Mouse (Mus musculus): ENCODE results near the gene B3glct. TPM values are rescaled to one million over a fixed set of nuclear protein-coding genes. Genes with fewer than 3 reads are reported as not detected.

The B3glct gene
- polyA plus RNA-seq, 1 experiment from 2014 or later = 17.8 TPM

DNA sequence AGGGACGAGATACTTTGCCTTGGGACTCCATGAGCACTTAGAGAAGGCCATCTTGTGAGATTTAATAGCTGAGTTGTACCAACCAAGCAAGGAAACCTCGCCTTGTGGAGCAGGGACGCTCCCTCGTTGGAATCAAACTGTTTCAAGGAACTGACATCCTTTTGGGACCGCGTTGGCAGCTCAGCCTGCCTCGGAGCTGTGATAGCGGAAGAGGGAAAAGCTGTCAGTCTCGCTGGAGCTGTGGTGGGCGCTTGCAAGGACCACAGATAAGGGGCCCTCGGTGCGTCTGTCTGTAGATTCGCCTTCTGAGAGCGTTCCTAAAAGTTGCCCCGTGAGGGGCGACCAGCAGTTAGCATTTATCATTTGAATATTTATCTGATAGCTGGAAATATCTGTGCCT lies 35.8 kb downstream of the B3glct start:
- no peaks in the 10 kb centered on the region for H3K9me3 ChIP-seq (ENCODE audit: control insufficient read depth, low read depth, low read length)
- no peak overlapping the region for H3K4me3 ChIP-seq (ENCODE audit: low read depth, low read length)
- no peaks in the 10 kb centered on the region for H3K36me3 ChIP-seq (ENCODE audit: control insufficient read depth, insufficient read depth, low read length)
- H3K4me1 ChIP-seq (ENCODE audit: control insufficient read depth, insufficient read depth, low read length) = no peaks in the 10 kb centered on the region
- H3K27me3 ChIP-seq (ENCODE audit: control insufficient read depth, insufficient read depth, low read length) = no peaks in the 10 kb centered on the region
- no peak overlapping the region for H3K9ac ChIP-seq (replicated peaks; ENCODE audit: low read depth, low read length)
- no peak overlapping the region for H3K27ac ChIP-seq (ENCODE audit: low read length)
- no peak overlapping the region for H3K4me2 ChIP-seq (replicated peaks; ENCODE audit: low read depth, low read length)
- WGBS = 77% methylated on average over 16 of the region's 16 CpGs
- no peak for ATAC-seq (ENCODE audit: insufficient number of reproducible peaks, insufficient read depth, low FRiP score, low read depth)

DNA sequence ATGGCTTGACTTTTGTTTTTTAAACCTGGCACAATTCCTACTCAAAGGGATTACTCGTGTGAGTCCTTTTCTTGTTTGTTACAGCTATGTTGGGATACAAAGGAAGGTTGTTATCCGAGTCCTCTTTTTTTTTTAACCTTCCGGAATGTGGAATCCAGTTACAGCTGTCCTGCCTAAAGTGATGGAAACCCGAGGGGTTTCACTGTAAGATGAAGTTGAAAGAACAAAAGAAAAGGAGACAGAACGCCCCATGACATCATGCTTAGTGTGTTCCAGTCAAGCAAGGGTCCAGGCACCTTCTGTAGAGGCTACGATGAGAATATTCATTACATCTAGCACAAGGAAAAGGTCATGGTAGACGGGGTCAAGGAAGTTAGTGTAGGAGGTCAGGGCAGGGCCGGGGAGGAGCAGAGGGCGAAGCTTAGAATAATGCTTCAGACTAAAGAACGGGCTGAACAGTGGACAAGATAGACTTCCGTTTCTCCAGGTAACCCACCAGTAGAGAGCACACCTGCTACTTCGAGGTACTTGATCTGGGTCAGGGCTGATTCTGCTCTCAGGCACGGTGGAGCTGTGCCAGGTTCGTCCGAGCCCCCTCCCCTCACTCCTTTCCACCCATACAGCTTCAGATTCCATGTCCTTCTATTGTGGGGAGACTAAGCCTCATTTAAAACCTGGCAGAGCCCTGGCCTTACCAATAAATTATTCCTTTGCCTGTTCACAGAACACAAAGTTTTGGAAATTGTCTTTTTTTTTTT lies 37.7 kb downstream of the B3glct start:
- no peak overlapping the region for H3K4me3 ChIP-seq (ENCODE audit: low read depth, low read length)
- H3K9ac ChIP-seq (replicated peaks; ENCODE audit: low read depth, low read length) = no peak overlapping the region
- H3K4me2 ChIP-seq (replicated peaks; ENCODE audit: low read depth, low read length) = no peak overlapping the region
- H3K36me3 ChIP-seq (ENCODE audit: control insufficient read depth, insufficient read depth, low read length) = no peaks in the 10 kb centered on the region
- H3K27ac ChIP-seq (ENCODE audit: low read length) = no peak overlapping the region
- WGBS = 54% methylated on average over 15 of the region's 15 CpGs
- H3K9me3 ChIP-seq (ENCODE audit: control insufficient read depth, low read depth, low read length) = no peaks in the 10 kb centered on the region
- H3K27me3 ChIP-seq (ENCODE audit: control insufficient read depth, insufficient read depth, low read length) = no peaks in the 10 kb centered on the region
- H3K4me1 ChIP-seq (ENCODE audit: control insufficient read depth, insufficient read depth, low read length) = no peaks in the 10 kb centered on the region
- ATAC-seq (ENCODE audit: insufficient number of reproducible peaks, insufficient read depth, low FRiP score, low read depth) = no peak

DNA sequence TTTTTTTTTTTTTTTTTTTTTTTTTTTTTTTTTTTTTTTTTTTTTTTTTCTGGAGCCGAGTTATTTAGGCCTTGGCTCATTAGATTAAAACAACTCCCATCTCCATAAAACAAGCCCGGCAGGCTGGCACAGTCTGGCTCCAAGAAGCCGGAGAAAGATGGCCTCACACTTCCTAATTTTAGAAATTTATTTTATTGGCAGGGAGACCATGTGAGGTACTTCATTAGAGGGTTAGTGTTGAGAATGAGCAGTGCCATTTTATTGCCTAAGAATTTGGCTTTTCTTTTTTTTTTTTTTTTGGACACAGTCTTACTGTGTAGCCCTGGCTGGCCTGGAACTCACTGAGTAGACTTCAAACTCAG lies 38.3 kb downstream of the B3glct start:
- no peak for ATAC-seq (ENCODE audit: insufficient number of reproducible peaks, insufficient read depth, low FRiP score, low read depth)
- no peaks in the 10 kb centered on the region for H3K36me3 ChIP-seq (ENCODE audit: control insufficient read depth, insufficient read depth, low read length)
- WGBS = 55% methylated on average over 3 of the region's 3 CpGs

DNA sequence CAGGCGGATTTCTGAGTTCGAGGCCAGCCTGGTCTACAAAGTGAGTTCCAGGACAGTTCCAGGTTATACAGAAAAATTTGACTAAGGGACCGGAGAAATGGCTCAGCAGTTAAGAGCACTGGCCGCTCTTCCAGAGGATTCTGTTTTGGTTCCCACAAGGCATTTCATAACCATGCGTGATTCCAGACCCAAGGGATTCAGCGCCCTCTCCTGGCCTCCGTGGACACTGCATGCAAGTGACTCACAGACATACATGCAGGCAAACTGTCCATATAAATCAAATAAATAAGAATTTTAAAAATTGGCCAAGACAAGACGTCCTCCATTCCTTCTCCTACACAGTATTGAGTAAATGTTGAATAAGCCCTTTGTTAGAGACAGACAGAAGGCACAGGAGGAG lies 53.7 kb downstream of the B3glct start:
- 88% methylated on average over 8 of the region's 8 CpGs for WGBS
- no peaks in the 10 kb centered on the region for H3K4me1 ChIP-seq (ENCODE audit: control insufficient read depth, insufficient read depth, low read length)
- H3K36me3 ChIP-seq (ENCODE audit: control insufficient read depth, insufficient read depth, low read length) = no peaks in the 10 kb centered on the region; the same call in 1 of the 2 replicates
- no peak overlapping the region for H3K4me2 ChIP-seq (replicated peaks; ENCODE audit: low read depth, low read length)
- no peak overlapping the region for H3K4me3 ChIP-seq (ENCODE audit: low read depth, low read length)
- peaks cover 8% of the 10 kb centered on the region for H3K9me3 ChIP-seq (ENCODE audit: control insufficient read depth, low read depth, low read length)
- H3K27ac ChIP-seq (ENCODE audit: low read length) = no peak overlapping the region
- H3K9ac ChIP-seq (replicated peaks; ENCODE audit: low read depth, low read length) = no peak overlapping the region
- H3K27me3 ChIP-seq (ENCODE audit: control insufficient read depth, insufficient read depth, low read length) = no peaks in the 10 kb centered on the region
- ATAC-seq (ENCODE audit: insufficient number of reproducible peaks, insufficient read depth, low FRiP score, low read depth) = no peak

More for the DNA sequence above, 38.3 kb downstream of the B3glct start:
- H3K4me2 ChIP-seq (replicated peaks; ENCODE audit: low read depth, low read length) = no peak overlapping the region
- H3K9ac ChIP-seq (replicated peaks; ENCODE audit: low read depth, low read length) = no peak overlapping the region
- H3K9me3 ChIP-seq (ENCODE audit: control insufficient read depth, low read depth, low read length) = no peaks in the 10 kb centered on the region
- H3K27ac ChIP-seq (ENCODE audit: low read length) = no peak overlapping the region
- no peak overlapping the region for H3K4me3 ChIP-seq (ENCODE audit: low read depth, low read length)
- no peaks in the 10 kb centered on the region for H3K4me1 ChIP-seq (ENCODE audit: control insufficient read depth, insufficient read depth, low read length)
- no peaks in the 10 kb centered on the region for H3K27me3 ChIP-seq (ENCODE audit: control insufficient read depth, insufficient read depth, low read length)

DNA sequence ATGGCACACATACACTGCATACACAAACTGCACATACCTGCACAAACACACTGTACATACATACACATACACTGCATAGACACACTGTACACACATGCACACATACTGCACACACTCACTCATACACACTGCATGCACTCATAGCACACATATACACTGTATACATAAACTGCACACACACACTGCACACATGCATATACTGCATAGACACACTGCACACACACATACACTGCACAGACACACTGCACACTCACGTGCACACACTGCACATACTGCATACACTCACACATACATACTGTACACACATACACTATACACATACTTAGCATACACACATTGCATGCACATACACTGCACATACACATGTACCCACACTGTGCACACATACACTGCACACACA lies 59.2 kb downstream of the B3glct start:
- ATAC-seq (ENCODE audit: insufficient number of reproducible peaks, insufficient read depth, low FRiP score, low read depth) = no peak
- Histone ChIP-seq H3K27me3 (ENCODE audit: control insufficient read depth, insufficient read depth, low read length) (no peaks in the 10 kb centered on the region), H3K4me2 (replicated peaks; ENCODE audit: low read depth, low read length) (no peak overlapping the region), H3K27ac (ENCODE audit: low read length) (no peak overlapping the region), H3K9me3 (ENCODE audit: control insufficient read depth, low read depth, low read length) (peaks cover 5% of the 10 kb centered on the region), H3K4me3 (ENCODE audit: low read depth, low read length) (no peak overlapping the region), H3K9ac (replicated peaks; ENCODE audit: low read depth, low read length) (no peak overlapping the region), H3K36me3 (ENCODE audit: control insufficient read depth, insufficient read depth, low read length) (no peaks in the 10 kb centered on the region), H3K4me1 (ENCODE audit: control insufficient read depth, insufficient read depth, low read length) (no peaks in the 10 kb centered on the region)
- WGBS = 94% methylated on average over 1 of the region's 1 CpGs

DNA sequence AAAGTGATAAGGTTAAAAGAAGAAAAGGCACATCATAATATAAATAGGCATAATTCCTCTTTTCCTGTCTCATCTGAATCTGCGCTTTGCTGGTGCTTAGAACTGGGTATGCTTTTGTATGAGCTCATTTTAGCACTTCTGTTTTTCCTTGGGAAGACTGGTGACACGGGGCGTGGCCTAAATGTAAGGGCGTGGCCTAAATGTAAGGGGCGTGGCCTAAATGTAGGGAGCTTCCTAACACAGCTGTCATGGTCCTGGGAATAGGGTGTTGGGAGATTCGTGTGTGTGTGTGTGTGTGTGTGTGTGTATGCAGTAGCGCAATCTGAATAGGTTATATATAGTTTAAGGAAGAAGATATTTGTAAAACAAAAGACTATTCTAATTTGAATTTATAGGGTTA lies 62.1 kb downstream of the B3glct start:
- no peak overlapping the region for H3K4me2 ChIP-seq (replicated peaks; ENCODE audit: low read depth, low read length)
- peaks cover 2% of the 10 kb centered on the region; the same call in 1 of the 2 replicates for H3K9me3 ChIP-seq (ENCODE audit: control insufficient read depth, low read depth, low read length)
- H3K9ac ChIP-seq (replicated peaks; ENCODE audit: low read depth, low read length) = no peak overlapping the region
- no peaks in the 10 kb centered on the region for H3K36me3 ChIP-seq (ENCODE audit: control insufficient read depth, insufficient read depth, low read length)
- H3K27ac ChIP-seq (ENCODE audit: low read length) = no peak overlapping the region
- 90% methylated on average over 7 of the region's 7 CpGs for WGBS
- no peaks in the 10 kb centered on the region for H3K27me3 ChIP-seq (ENCODE audit: control insufficient read depth, insufficient read depth, low read length)
- no peak overlapping the region for H3K4me3 ChIP-seq (ENCODE audit: low read depth, low read length)
- H3K4me1 ChIP-seq (ENCODE audit: control insufficient read depth, insufficient read depth, low read length) = no peaks in the 10 kb centered on the region
- ATAC-seq (ENCODE audit: insufficient number of reproducible peaks, insufficient read depth, low FRiP score, low read depth) = no peak

DNA sequence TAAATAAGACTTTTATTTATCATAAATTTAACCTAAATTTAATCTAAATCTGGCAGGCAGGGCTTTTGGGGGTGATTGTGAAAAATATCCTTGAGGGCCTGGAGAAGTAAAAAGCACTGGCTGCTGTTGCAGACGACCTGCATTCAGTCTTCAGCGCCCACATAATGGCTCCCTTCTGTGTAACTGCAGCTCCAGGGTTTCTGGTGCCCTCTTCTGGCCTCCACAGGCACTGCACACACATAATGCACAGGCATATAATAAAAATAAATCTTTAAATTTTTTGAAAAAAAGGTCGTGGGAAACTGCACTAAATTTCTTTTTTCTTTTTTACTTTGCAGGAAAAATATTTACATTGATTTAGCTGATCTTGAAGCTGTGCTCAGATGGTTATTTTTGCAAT lies 62.7 kb downstream of the B3glct start:
- no peak overlapping the region for H3K9ac ChIP-seq (replicated peaks; ENCODE audit: low read depth, low read length)
- no peak overlapping the region for H3K4me2 ChIP-seq (replicated peaks; ENCODE audit: low read depth, low read length)
- H3K9me3 ChIP-seq (ENCODE audit: control insufficient read depth, low read depth, low read length) = peaks cover 2% of the 10 kb centered on the region; the same call in 1 of the 2 replicates
- ATAC-seq (ENCODE audit: insufficient number of reproducible peaks, insufficient read depth, low FRiP score, low read depth) = no peak
- H3K27me3 ChIP-seq (ENCODE audit: control insufficient read depth, insufficient read depth, low read length) = no peaks in the 10 kb centered on the region
- no peak overlapping the region for H3K27ac ChIP-seq (ENCODE audit: low read length)
- 84% methylated on average over 3 of the region's 3 CpGs for WGBS
- H3K36me3 ChIP-seq (ENCODE audit: control insufficient read depth, insufficient read depth, low read length) = no peaks in the 10 kb centered on the region
- no peak overlapping the region for H3K4me3 ChIP-seq (ENCODE audit: low read depth, low read length)
- H3K4me1 ChIP-seq (ENCODE audit: control insufficient read depth, insufficient read depth, low read length) = no peaks in the 10 kb centered on the region

DNA sequence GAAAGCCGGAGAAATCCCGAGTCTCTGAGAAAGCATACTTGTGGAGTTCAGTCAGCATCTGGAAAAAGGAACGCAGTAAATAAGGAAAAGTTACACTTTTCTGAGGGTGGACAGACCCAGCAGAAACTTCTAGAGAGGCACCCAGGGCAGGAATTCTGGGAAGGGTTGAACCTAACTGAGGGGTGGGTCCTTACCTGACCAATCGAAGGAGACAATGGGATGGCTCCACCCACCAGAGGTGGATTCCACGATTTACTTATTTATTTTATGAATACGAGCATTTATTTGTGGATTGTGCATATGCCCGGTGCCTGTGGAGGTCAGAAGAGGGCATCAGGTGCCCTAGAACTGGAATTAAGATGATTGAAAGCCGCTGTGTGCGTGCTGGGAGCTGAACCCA lies 64.3 kb downstream of the B3glct start:
- Histone ChIP-seq H3K27me3 (ENCODE audit: control insufficient read depth, insufficient read depth, low read length) (no peaks in the 10 kb centered on the region), H3K4me1 (ENCODE audit: control insufficient read depth, insufficient read depth, low read length) (no peaks in the 10 kb centered on the region), H3K4me2 (replicated peaks; ENCODE audit: low read depth, low read length) (no peak overlapping the region), H3K9me3 (ENCODE audit: control insufficient read depth, low read depth, low read length) (peaks cover 2% of the 10 kb centered on the region; the same call in 1 of the 2 replicates), H3K9ac (replicated peaks; ENCODE audit: low read depth, low read length) (no peak overlapping the region), H3K36me3 (ENCODE audit: control insufficient read depth, insufficient read depth, low read length) (no peaks in the 10 kb centered on the region), H3K4me3 (ENCODE audit: low read depth, low read length) (no peak overlapping the region), H3K27ac (ENCODE audit: low read length) (no peak overlapping the region)
- no peak for ATAC-seq (ENCODE audit: insufficient number of reproducible peaks, insufficient read depth, low FRiP score, low read depth)
- WGBS = 91% methylated on average over 9 of the region's 9 CpGs

DNA sequence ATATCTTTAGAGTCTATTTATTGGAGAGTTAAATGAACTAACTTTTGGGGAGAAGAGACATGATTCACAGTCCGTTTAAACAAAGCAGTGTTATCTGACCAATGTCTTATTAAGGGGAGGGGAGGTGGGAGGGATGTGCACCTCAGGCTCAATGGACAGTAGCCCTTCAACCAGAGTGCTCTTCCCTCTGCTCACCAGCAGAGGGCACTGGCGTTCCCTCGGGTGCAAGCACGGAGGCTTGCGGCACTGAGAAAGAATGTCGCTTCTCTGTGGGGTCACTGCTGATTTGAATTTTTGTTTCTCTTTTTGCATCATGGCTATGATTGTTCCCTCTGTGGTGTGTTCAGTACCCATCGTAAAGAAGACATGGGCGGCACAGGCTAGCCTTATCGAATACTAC lies 67.0 kb downstream of the B3glct start:
- no peak overlapping the region for H3K27ac ChIP-seq (ENCODE audit: low read length)
- H3K36me3 ChIP-seq (ENCODE audit: control insufficient read depth, insufficient read depth, low read length) = no peaks in the 10 kb centered on the region
- peaks cover 2% of the 10 kb centered on the region; the same call in 1 of the 2 replicates for H3K9me3 ChIP-seq (ENCODE audit: control insufficient read depth, low read depth, low read length)
- no peaks in the 10 kb centered on the region for H3K4me1 ChIP-seq (ENCODE audit: control insufficient read depth, insufficient read depth, low read length)
- WGBS = 89% methylated on average over 9 of the region's 9 CpGs
- no peak overlapping the region for H3K9ac ChIP-seq (replicated peaks; ENCODE audit: low read depth, low read length)
- no peak overlapping the region for H3K4me2 ChIP-seq (replicated peaks; ENCODE audit: low read depth, low read length)
- H3K27me3 ChIP-seq (ENCODE audit: control insufficient read depth, insufficient read depth, low read length) = no peaks in the 10 kb centered on the region
- no peak for ATAC-seq (ENCODE audit: insufficient number of reproducible peaks, insufficient read depth, low FRiP score, low read depth)
- no peak overlapping the region for H3K4me3 ChIP-seq (ENCODE audit: low read depth, low read length)
